In genomic region chr13:95524424-95524673, GRCm38 (mm10) we compare ENCODE assay signal across 7 mouse cellular contexts. TPM values are rescaled to one million over a fixed set of nuclear protein-coding genes. Genes with fewer than 3 reads are reported as not detected.
DNase-seq lines count a peak whose midpoint lies in the region; ATAC-seq and TF ChIP-seq lines count a peak whose summit lies in the region.

No protein-coding gene starts in this region.

- no peaks in the 10 kb centered on the region for H3K36me3 ChIP-seq in lung, postnatal 0 days (ENCODE audit: insufficient read depth, low read length)
- no peaks in the 10 kb centered on the region for H3K36me3 ChIP-seq in forebrain, embryonic 12.5 days (replicated peaks)
- no peaks in the 10 kb centered on the region for H3K36me3 ChIP-seq in limb, embryonic 15.5 days
- no peaks in the 10 kb centered on the region for H3K36me3 ChIP-seq in stomach, embryonic 14.5 days (ENCODE audit: control insufficient read depth, insufficient read depth, low read length)

- no peaks in the 10 kb centered on the region for H3K9me3 ChIP-seq in lung, postnatal 0 days (ENCODE audit: low read length)
- H3K9me3 ChIP-seq in forebrain, embryonic 12.5 days, result no peaks in the 10 kb centered on the region; the same call in 1 of the 2 replicates
- H3K9me3 ChIP-seq in limb, embryonic 15.5 days, result no peaks in the 10 kb centered on the region
- no peaks in the 10 kb centered on the region for H3K9me3 ChIP-seq in stomach, embryonic 14.5 days (ENCODE audit: control insufficient read depth, low read depth, low read length)

- no peaks in the 10 kb centered on the region; the same call in 1 of the 2 replicates for H3K4me1 ChIP-seq in lung, postnatal 0 days (ENCODE audit: insufficient read depth, low read depth, low read length)
- H3K4me1 ChIP-seq in forebrain, embryonic 12.5 days, result peaks cover 20% of the 10 kb centered on the region
- H3K4me1 ChIP-seq in limb, embryonic 15.5 days, result peaks cover 20% of the 10 kb centered on the region
- H3K4me1 ChIP-seq in stomach, embryonic 14.5 days (ENCODE audit: control insufficient read depth, insufficient read depth, low read length), result 0 out of 2 replicates have a peak, but pooled peaks cover 5% of the 10 kb centered on the region

- 0 out of 2 replicates have a peak, but pooled peaks cover 10% of the 10 kb centered on the region for H3K27me3 ChIP-seq in lung, postnatal 0 days (replicated peaks; ENCODE audit: insufficient read depth, low read length)
- peaks cover 61% of the 10 kb centered on the region for H3K27me3 ChIP-seq in forebrain, embryonic 12.5 days
- peaks cover 29% of the 10 kb centered on the region for H3K27me3 ChIP-seq in limb, embryonic 15.5 days
- peaks cover 9% of the 10 kb centered on the region for H3K27me3 ChIP-seq in stomach, embryonic 14.5 days (ENCODE audit: control insufficient read depth, insufficient read depth, low read length)

- peak overlapping the region; percentile 58 for H3K9ac ChIP-seq in lung, postnatal 0 days (replicated peaks; ENCODE audit: low read depth)
- H3K9ac ChIP-seq in forebrain, embryonic 12.5 days, result 0 out of 2 replicates have a peak overlapping the region, but pooled peaks have one; percentile 38
- peak overlapping the region; percentile 33 for H3K9ac ChIP-seq in limb, embryonic 15.5 days
- H3K9ac ChIP-seq in stomach, embryonic 14.5 days (replicated peaks; ENCODE audit: low read depth, low read length), result peak overlapping the region; percentile 45

- no peak for TF ChIP-seq EP300 in lung, postnatal 0 days (IDR thresholded peaks at IDR 0.05)

- peak overlapping the region; percentile 87 for H3K27ac ChIP-seq in lung, postnatal 0 days (ENCODE audit: low read length)
- no peak overlapping the region for H3K27ac ChIP-seq in forebrain, embryonic 12.5 days
- H3K27ac ChIP-seq in limb, embryonic 15.5 days, result no peak overlapping the region
- H3K27ac ChIP-seq in stomach, embryonic 14.5 days (ENCODE audit: low read length), result no peak overlapping the region

- peak overlapping the region; percentile 95 for H3K4me2 ChIP-seq in lung, postnatal 0 days (replicated peaks; ENCODE audit: low read depth, low read length)
- H3K4me2 ChIP-seq in forebrain, embryonic 12.5 days, result peak overlapping the region; percentile 74
- peak overlapping the region; percentile 94 for H3K4me2 ChIP-seq in limb, embryonic 15.5 days
- H3K4me2 ChIP-seq in stomach, embryonic 14.5 days (replicated peaks; ENCODE audit: low read depth, low read length), result peak overlapping the region; percentile 89

- under 1% methylated on average over 13 of the region's 13 CpGs for WGBS in lung, postnatal 0 days
- WGBS in forebrain, embryonic 12.5 days, result under 1% methylated on average over 13 of the region's 13 CpGs
- 0% methylated on average over 13 of the region's 13 CpGs for WGBS in limb, embryonic 15.5 days
- WGBS in stomach, embryonic 14.5 days, result 0% methylated on average over 13 of the region's 13 CpGs

- peak; percentile 2; the same call in 1 of the 2 replicates for ATAC-seq in lung, postnatal 0 days
- peak; percentile 53; the same call in 1 of the 2 replicates for ATAC-seq in forebrain, embryonic 12.5 days (ENCODE audit: low FRiP score)
- ATAC-seq in limb, embryonic 15.5 days (ENCODE audit: insufficient number of reproducible peaks, low FRiP score, low TSS enrichment, low read depth), result no peak; the same call in 1 of the 2 replicates
- peak; percentile 1; the same call in 1 of the 2 replicates for ATAC-seq in stomach, embryonic 14.5 days (ENCODE audit: insufficient number of reproducible peaks, insufficient read depth, low FRiP score, low read depth)

- TF ChIP-seq CTCF in lung, postnatal 0 days (IDR thresholded peaks at IDR 0.05), result no peak

- DNase-seq in lung, postnatal 0 days (ENCODE audit: low spot score), result no peak
- DNase-seq in lung, postnatal 4 days, result no peak
- no peak for DNase-seq in cerebellum, adult 8-10 months
- no peak for DNase-seq in urinary bladder, adult 2 months (ENCODE audit: low spot score)

- peak overlapping the region; percentile 55 for H3K4me3 ChIP-seq in lung, postnatal 0 days (ENCODE audit: low read depth, low read length)
- peak overlapping the region; percentile 43 for H3K4me3 ChIP-seq in forebrain, embryonic 12.5 days (replicated peaks)
- peak overlapping the region; percentile 48 for H3K4me3 ChIP-seq in limb, embryonic 15.5 days
- H3K4me3 ChIP-seq in stomach, embryonic 14.5 days (ENCODE audit: low read depth, low read length), result peak overlapping the region; percentile 48

RNA-seq across cellular contexts. Expression of gene F2rl1, which starts 0.7 kb away (rescaled TPM):
- polyA plus RNA-seq in lung, postnatal 0 days (2015; fragmentation: Nextera tagmentation; extraction: Ambion mirVana), result 4.3 and 5.6 TPM in 2 replicates
- polyA plus RNA-seq in forebrain, embryonic 12.5 days (2016; fragmentation: Nextera tagmentation; extraction: Ambion mirVana), result 0.32 and 0.33 TPM in 2 replicates
- 3.2 and 5.3 TPM in 2 replicates for polyA plus RNA-seq in limb, embryonic 15.5 days (2015; fragmentation: Nextera tagmentation; extraction: Ambion mirVana)
- 11.4 and 13.8 TPM in 2 replicates for polyA plus RNA-seq in stomach, embryonic 14.5 days (2014; fragmentation: Nextera tagmentation; extraction: Ambion mirVana)
- 6.8 and 8.2 TPM in 2 replicates for polyA plus RNA-seq in urinary bladder, adult 2 months (2012; rRNA removed)

RNA-seq across cellular contexts. Expression of gene S100z, which starts 45.8 kb away (rescaled TPM):
- polyA plus RNA-seq in lung, postnatal 0 days (2015; fragmentation: Nextera tagmentation; extraction: Ambion mirVana), result not detected in 2 replicates
- polyA plus RNA-seq in forebrain, embryonic 12.5 days (2016; fragmentation: Nextera tagmentation; extraction: Ambion mirVana), result 1.7 and 5.0 TPM in 2 replicates
- polyA plus RNA-seq in limb, embryonic 15.5 days (2015; fragmentation: Nextera tagmentation; extraction: Ambion mirVana), result not detected in 2 replicates
- 0.78 TPM in 1 of 2 replicates, not detected in the other for polyA plus RNA-seq in stomach, embryonic 14.5 days (2014; fragmentation: Nextera tagmentation; extraction: Ambion mirVana)
- 0.25 TPM in 1 of 2 replicates, not detected in the other for polyA plus RNA-seq in urinary bladder, adult 2 months (2012; rRNA removed)
